Mouse (Mus musculus) right cerebral cortex, postnatal 36 days (tissue): ENCODE measurements around the gene Gm7982.
"Not testable (repeated sequence)": the region's sequence is repeated elsewhere in the genome, so short reads cannot be mapped to it uniquely, and the experiment has no call there.

Source experiments
- DNase-seq, 2 experiments: peaks; one replicate each; pipeline ENCODE4 v3.0.0; 2022; ENCODE audit warnings: low spot score in 2 of 2, mixed read lengths in 1 of 2

Gene Gm7982

GRCm38 (mm10) chr5:95741714-95742113 is at the start of gene Gm7982:
Gene Gm7982 (plus strand): TSS chr5:95742014.
- DNase-seq: not testable (repeated sequence)

GRCm38 (mm10) chr5:95736073-95736472 is 5.7 kb upstream of the Gm7982 start, which contains the start of gene Gm7978:
Gene Gm7978 (minus strand): TSS chr5:95736173.
- DNase-seq: not testable (repeated sequence)

- DNase-seq: not testable (repeated sequence)
These were observed 33.9 kb downstream of the Gm7982 start, which contains the start of gene E330014E10Rik for GRCm38 (mm10) chr5:95775690-95776089. Gene E330014E10Rik (plus strand): TSS chr5:95775990.
